Mouse (Mus musculus) thymus, adult 18-20 months (tissue): Measurements from ENCODE around the gene Lpar3.

Experiments
- DNase-seq, 2 experiments: peaks; one replicate each; pipeline ENCODE4 v3.0.0; 2022; ENCODE audit warnings: mixed read lengths in 2 of 2

Gene Lpar3

DNA sequence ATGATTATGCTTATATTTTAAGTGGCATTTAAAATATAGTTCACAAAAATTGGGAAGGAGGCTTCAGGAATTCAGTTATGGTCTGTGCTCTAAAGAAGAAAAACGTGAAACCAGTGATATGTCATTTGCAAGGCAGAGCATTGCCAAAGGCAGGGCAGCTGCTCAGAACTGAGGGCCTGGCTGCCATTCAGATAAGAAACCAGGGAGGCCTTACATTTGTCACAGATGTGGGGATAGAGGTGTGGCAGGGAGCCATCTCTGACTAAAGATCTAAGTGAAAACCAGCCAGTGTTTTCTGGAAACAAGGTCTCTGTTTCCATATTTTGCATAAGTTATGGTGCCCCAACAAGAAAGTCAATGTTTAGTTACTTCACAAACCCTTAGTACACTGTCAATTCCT is 41.8 kb downstream of the Lpar3 start:
- DNase-seq = no peak

- DNase-seq = no peak
Observed at GRCm38 (mm10) chr3:146264146-146264545, 43.4 kb downstream of the Lpar3 start.

- DNase-seq = no peak
Observed at GRCm38 (mm10) chr3:146265545-146266130, 44.9 kb downstream of the Lpar3 start.

GRCm38 (mm10) chr3:146268024-146268801 is 47.5 kb downstream of the Lpar3 start:
- no peak for DNase-seq

- no peak for DNase-seq
Observed at GRCm38 (mm10) chr3:146274503-146274902, 53.7 kb downstream of the Lpar3 start.

DNA sequence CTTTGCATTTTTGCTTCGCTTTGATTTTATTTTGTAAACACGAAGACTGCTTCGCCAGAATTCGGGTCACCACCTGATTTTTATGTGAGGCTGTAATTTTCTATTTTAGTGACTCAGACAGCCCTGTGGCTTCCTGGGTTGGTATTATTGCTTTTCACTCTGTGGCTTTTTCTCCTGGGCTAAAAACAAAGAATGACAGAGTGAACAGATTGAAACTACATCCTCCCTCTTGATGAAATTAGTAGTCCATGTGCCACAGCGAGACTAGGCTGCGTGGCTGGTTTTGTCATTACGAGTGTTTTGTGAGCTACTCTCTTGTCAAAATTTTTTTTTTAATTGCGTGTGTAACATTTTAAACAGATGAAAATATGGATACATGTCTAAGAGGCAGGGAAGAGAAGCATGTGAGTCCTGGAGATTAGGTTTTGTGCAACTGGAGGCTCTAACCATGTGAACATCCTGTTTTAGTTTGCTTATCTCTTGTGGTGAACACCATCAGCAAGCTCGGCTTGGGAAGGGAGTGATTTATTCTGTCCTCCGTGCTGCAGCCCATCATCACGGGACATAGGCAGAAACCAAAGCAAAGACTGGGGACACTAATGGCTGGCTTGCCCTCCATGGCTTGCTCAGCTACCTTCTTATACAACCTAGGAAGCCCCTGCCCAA is 54.7 kb downstream of the Lpar3 start:
- DNase-seq = no peak

DNA sequence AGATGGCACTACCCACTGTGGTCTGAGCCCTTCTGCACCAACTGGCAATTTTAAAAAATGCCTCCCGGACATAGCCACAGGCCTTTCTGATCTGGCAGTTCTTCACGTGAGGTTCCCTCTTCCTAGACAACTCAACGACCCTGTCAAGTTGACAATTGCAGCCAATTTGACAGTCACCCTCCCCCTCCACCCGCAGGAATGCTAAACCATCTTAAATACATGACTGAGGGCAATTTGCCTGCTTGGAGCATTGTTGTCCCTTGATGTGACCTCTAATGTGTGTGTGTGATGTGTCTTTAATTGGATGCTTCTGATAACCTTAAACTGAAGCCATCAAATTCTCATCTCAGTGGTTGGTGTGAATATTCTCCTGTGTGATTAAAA is 55.3 kb downstream of the Lpar3 start:
- no peak for DNase-seq

GRCm38 (mm10) chr3:146276991-146277390 is 56.2 kb downstream of the Lpar3 start:
- DNase-seq = no peak

DNA sequence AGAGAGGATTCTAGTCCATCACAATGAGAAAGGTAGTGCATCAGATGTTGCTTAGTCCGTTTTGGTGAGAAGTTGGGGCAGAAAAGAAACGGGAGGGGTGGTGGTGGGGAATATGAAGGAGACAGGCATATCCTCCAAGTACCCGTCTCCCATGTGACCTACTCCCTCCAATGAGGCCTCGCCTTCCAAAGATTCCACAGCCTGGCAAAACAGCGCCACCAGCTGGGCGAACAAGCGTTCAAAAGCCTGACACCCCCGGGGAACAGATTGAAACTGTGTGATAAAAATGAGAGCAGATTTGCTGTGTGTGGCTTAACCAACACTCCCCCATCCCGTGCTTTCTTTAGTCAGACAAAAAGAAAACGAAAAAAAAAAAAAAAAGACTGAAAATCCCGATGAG is 56.7 kb downstream of the Lpar3 start:
- DNase-seq = no peak

DNA sequence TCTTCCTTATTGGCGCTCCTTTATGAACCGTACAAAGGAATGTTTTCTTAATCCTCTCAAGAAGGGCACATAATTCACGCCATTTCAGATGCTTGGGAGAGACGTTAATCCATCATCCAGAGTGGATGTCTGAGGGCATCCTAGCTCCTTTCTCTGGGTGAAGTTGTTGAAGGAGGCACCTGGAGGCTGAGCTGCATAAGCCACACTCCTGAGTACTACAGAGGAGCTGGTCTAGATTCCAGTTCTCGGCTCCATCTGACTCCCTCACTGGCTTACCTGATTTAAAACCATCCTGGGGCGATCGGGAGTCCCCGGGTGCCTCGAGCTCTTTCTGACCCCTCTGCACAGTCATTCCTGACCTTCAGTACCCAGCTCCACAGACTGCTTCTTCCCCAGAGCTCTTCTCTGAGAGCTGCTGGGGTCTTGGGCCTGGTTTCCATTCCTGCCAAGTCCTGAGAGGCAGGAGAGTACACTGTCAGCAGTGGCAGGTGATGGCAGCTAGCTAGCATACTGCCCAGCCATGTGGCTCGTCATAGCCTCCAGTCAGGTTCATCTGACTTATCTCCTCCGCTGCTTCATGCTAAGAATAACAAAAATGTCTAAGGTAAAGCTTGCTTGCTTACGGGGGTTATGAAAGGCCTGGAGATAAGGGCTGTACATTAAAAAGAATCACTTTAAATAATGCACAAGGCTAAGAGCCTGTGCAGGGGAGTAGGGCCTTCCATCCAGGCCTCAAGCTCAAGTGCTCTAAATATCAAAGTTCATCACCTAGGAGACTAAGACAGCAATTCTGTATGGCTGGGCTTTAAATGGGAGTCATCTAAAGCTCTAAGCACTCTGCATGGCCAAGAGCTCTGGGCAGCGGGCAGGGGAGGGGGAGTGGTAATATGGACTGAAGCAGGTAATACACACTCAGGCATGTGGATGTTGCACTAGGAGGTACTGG is 57.7 kb downstream of the Lpar3 start:
- DNase-seq = no peak

- DNase-seq = no peak
Observed at GRCm38 (mm10) chr3:146283732-146284361, 63.1 kb downstream of the Lpar3 start.

- DNase-seq = no peak
Observed at GRCm38 (mm10) chr3:146286118-146286517, 65.4 kb downstream of the Lpar3 start.

GRCm38 (mm10) chr3:146291928-146292327 is 71.2 kb downstream of the Lpar3 start:
- no peak for DNase-seq

DNA sequence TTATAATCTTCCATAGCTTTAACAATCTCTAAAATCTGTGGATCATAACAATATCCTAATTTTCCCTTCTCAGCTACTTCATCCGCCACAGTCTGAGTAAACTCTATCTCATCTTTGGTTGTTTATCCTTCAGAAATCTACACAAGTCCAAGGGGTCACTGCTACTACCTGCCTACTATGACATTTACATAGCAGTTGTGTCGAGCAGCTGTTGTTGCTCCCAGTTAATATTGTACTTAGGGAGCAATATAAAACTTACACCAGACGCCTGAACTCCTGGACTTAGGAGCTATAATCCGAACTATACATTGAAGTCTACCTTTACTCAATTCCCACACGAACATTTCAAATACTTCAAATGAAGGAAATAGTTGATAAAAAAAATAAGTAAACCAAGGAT is 71.8 kb downstream of the Lpar3 start:
- DNase-seq = no peak

- DNase-seq = no peak
Observed at GRCm38 (mm10) chr3:146302451-146302850, 81.7 kb downstream of the Lpar3 start.

- DNase-seq = no peak
Observed at GRCm38 (mm10) chr3:146303194-146303593, 82.4 kb downstream of the Lpar3 start.

DNA sequence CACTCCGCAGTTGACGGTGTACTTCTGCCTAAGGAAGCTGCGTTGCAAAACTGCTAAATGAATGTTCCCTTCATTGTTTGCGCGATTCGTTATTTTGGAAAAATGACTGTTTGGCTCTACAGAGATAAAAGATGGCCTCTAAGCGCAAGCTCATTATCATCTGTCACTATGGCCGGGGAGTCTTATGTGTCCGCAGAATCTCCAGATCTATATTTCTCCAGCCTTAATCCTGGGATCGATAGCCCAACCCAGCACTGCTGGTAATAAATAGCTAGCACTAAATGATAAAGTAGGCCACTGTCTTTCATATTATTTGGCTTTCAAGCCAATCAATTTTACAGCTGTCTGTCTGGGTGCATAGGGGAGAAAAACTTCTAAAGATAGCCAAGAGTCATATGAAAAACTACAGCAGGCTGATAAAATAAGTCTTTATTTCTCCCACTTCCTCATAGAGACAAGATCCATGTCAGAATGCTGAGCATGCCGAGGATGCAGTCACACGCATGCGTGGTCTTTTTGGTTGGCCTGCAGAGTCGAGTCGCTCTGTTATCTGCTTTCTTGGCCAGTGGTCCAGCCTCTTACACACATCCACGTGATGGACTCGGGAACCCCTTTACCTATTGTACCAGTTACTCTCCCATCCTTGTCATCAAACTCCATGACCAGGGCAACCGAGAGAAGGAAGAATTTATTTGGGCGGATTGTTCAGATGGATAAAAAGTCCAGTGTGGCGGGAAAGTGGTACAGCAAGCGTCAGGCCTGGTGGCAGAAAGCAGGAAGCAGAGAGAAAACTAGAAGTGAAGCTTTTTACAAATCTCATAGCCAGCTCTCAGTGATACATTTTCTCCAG is 84.0 kb downstream of the Lpar3 start:
- no peak for DNase-seq

DNA sequence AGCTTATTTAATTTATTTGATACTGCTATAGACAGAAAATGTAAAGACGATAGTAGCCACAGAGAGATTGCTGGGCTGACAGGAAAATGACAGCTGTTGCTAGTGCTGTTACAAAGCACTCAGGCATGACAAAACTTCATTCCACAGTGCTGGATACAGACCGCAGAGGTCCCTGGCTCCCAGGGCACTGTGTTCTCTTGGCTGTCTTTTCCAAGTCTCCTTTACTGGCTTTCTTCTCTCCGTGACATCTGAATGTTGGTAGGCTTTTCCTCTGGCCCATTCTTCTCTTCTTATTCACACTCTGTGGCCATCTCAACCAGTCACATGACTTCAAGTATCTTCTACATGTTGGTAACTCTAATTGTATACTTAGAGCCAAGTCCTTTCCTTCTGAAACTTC is 86.6 kb downstream of the Lpar3 start:
- no peak for DNase-seq

DNA sequence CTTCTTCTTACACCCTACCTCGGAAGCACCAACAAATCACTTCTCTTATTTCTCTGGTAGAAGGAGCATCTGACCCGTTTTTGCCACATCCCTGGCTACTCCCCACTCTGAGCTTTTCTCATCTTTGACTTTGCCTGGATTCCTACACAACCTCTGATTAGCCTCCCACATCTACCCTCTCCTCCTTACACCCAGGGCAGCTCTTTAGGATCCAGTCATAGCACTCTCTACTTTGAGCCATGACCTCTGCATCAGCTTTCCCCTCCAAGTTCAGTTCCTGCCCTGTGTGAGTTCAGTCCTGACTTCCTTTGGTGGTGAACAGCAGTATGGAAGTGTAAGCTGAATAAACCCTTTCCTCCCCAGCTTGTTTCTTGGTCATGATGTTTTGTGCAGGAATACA is 87.1 kb downstream of the Lpar3 start:
- DNase-seq = no peak

DNA sequence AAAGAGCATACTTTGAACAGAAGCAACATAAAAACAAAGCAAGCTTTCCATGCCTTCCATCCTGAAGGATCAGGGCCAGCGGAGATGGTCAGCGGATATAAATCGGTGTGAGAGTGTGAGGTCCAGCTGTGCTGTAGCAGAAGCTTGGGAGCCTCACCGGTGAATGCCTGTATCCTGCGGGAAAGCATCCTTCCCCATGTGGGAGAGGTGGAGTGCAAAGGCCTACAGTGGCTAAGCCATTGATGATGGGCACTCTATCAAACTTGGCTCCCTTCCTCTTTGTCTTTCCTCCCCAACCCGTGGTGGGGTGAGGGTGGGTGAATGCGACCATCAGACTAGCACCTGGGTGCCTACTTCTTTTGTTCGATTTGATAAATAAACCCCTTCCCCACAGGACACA is 88.8 kb downstream of the Lpar3 start:
- DNase-seq = no peak

DNA sequence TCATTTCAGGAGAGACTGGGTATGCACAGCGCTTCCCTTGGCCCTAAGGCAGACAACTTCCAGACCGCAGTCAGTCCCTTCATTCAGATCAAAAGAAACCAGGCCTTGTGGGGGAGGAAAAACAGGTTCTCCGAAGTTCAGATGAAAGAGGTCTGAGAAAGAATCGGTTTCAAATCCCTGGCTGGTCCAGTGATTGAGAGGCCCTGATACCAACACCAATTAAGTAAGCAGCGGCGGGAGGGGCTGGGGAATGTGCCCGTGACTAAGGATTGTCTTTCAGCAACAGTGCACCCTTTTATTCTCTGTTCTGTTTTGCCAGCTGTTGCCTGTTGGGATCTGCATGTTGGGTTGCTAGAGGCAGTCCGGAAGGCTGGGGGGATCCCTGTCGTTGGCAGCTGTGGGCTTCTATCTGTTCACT is 90.4 kb downstream of the Lpar3 start:
- DNase-seq = no peak

DNA sequence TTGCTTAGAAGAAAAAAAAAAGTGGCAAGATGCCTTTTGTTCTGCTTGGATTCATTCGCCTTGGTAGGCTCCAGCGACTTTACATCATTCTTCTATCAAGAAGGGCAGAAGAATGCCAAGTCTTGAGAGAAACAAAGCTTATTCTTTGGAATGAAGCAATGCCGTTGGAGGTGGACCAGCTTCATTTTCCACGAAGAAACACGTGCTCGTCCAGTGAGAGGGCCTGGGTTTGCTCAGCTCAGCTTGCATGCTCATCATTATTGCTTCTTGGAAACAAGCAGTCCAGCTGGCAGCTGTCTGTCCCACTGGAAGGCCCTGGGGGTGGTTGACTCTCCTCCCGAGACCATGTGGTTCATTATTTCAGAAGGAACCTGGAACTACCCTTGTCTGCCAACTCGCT is 94.7 kb downstream of the Lpar3 start:
- DNase-seq = no peak
